Mouse (Mus musculus) forebrain, embryonic 16.5 days (tissue): ENCODE data around the gene Cactin. TPM values are rescaled to one million over a fixed set of nuclear protein-coding genes. Genes with fewer than 3 reads are reported as not detected.

ENCODE experiments used
- ATAC-seq: fragments of 200-750 bp; cut with Nextera tagmentation; 2 replicates; pipeline ENCODE4 v1.8.0; 2017; ENCODE audit warnings: mild to moderate bottlenecking, moderate library complexity
- H3K27ac ChIP-seq: fragments of 300-500 bp; sonication (generic); 2 replicates; pipeline ENCODE4 v1.5.1; 2014; ENCODE audit warnings: low read length, control low read depth
- H3K27me3 ChIP-seq: fragments of 300-500 bp; sonication (generic); replicated peaks from 2 replicates; pipeline ENCODE4 v1.6.1; 2014; ENCODE audit warnings: low read length; ENCODE audit not compliant: control insufficient read depth, insufficient read depth
- H3K36me3 ChIP-seq: fragments of 300-500 bp; sonication (generic); 2 replicates; pipeline ENCODE4 v1.6.1; 2014; ENCODE audit not compliant: control insufficient read depth, insufficient read depth
- H3K4me1 ChIP-seq: fragments of 300-500 bp; sonication (generic); replicated peaks from 2 replicates; pipeline ENCODE4 v1.6.1; 2014; ENCODE audit warnings: low read length; ENCODE audit not compliant: control insufficient read depth, insufficient read depth
- H3K4me2 ChIP-seq: fragments of 300-500 bp; sonication (generic); 2 replicates; pipeline ENCODE4 v1.6.1; 2014; ENCODE audit warnings: mild to moderate bottlenecking, low read length, control low read depth
- H3K4me3 ChIP-seq: fragments of 300-500 bp; sonication (generic); replicated peaks from 2 replicates; pipeline ENCODE4 v1.5.1; 2014; ENCODE audit warnings: mild to moderate bottlenecking, low read length, control low read depth
- H3K9ac ChIP-seq: fragments of 300-500 bp; sonication (generic); replicated peaks from 2 replicates; pipeline ENCODE4 v1.6.1; 2014; ENCODE audit warnings: low read depth, low read length, control low read depth
- H3K9me3 ChIP-seq: fragments of 300-500 bp; sonication (generic); 2 replicates; pipeline ENCODE4 v1.6.1; 2016; ENCODE audit warnings: low read length; ENCODE audit not compliant: control insufficient read depth
- WGBS: fragments of 180-500 bp; shearing (Covaris S2); extraction: QIAGEN DNeasy Blood & Tissue Kit; methylation state at CpG from one replicate; pipeline ENCODE4 v1.1.7; 2014; 5-methylcytosine and 5-hydroxymethylcytosine counted together
- polyA plus RNA-seq: library from polyadenylated mRNA; unstranded; fragments of >200 nt; fragmentation: Nextera tagmentation; extraction: Ambion mirVana; gene quantifications from 2 replicates; pipeline ENCODE4 v1.2.1, GENCODE M21; 2015

The Cactin gene
- polyA plus RNA-seq, 1 experiment from 2014 or later = 38.3 TPM

DNA sequence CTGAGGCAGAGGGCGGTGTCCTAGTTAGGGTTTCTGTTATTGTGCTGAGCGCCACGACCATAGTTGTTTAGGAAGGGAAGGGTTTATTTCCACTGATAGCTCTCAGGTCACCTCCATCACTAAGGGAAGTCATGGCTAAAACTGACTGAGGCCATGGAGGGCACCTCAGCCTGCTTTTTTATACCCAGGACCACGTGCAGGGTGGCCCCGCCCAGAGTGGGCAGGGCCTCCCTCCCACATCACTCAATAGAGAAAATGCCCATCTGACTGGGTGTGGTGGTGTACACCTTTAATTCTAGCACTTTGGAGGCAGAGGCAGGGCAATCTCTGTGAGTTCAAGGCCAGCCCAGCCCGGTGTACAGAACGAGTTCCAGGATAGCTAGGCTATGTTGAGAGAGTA is 6.7 kb upstream of the Cactin start:
- no peak overlapping the region for H3K4me2 ChIP-seq
- H3K4me1 ChIP-seq = peaks cover 4% of the 10 kb centered on the region
- H3K27ac ChIP-seq = no peak overlapping the region
- H3K9ac ChIP-seq = no peak overlapping the region
- no peaks in the 10 kb centered on the region for H3K27me3 ChIP-seq
- 80% methylated on average over 7 of the region's 7 CpGs for WGBS
- H3K4me3 ChIP-seq = no peak overlapping the region
- H3K36me3 ChIP-seq = peaks cover 38% of the 10 kb centered on the region
- H3K9me3 ChIP-seq = no peaks in the 10 kb centered on the region
- ATAC-seq = no peak

DNA sequence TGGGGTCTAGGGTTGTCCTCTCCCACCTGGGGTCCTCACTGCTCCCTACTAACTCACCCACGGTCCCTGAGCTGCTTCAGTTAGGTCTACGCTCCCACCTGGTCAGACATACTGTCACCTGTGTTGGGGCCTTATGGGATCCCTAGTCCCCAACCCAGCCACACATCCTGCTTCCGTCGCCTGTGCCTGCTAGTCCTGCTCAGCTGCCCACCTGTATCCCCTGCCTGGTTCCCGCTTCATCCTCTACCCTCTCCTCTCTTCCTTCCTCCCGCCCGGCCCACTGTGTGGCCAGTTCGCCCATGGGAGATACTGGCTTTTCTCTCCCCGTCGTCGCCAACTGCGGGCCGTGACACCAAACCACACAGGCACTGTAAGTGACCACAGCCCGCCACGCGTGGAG is 5.3 kb upstream of the Cactin start:
- H3K36me3 ChIP-seq = peaks cover 33% of the 10 kb centered on the region
- no peak for ATAC-seq
- no peaks in the 10 kb centered on the region for H3K9me3 ChIP-seq
- 92% methylated on average over 16 of the region's 16 CpGs for WGBS
- no peak overlapping the region for H3K4me3 ChIP-seq
- H3K27me3 ChIP-seq = no peaks in the 10 kb centered on the region
- H3K27ac ChIP-seq = no peak overlapping the region
- H3K4me1 ChIP-seq = peaks cover 13% of the 10 kb centered on the region
- no peak overlapping the region for H3K4me2 ChIP-seq
- no peak overlapping the region for H3K9ac ChIP-seq

GRCm38 (mm10) chr10:81316338-81317060 is 4.4 kb upstream of the Cactin start:
- WGBS = 43% methylated on average over 16 of the region's 16 CpGs
- no peak overlapping the region for H3K27ac ChIP-seq
- peaks cover 13% of the 10 kb centered on the region for H3K4me1 ChIP-seq
- H3K36me3 ChIP-seq = peaks cover 26% of the 10 kb centered on the region
- no peak overlapping the region for H3K9ac ChIP-seq
- no peak for ATAC-seq
- no peak overlapping the region for H3K4me3 ChIP-seq
- H3K9me3 ChIP-seq = no peaks in the 10 kb centered on the region
- no peaks in the 10 kb centered on the region for H3K27me3 ChIP-seq
- no peak overlapping the region for H3K4me2 ChIP-seq

GRCm38 (mm10) chr10:81317273-81317672 is 3.6 kb upstream of the Cactin start:
- Histone ChIP-seq H3K27ac (no peak overlapping the region), H3K4me1 (peaks cover 21% of the 10 kb centered on the region), H3K4me3 (no peak overlapping the region), H3K27me3 (no peaks in the 10 kb centered on the region), H3K4me2 (no peak overlapping the region), H3K9me3 (no peaks in the 10 kb centered on the region), H3K36me3 (peaks cover 24% of the 10 kb centered on the region), H3K9ac (no peak overlapping the region)
- 16% methylated on average over 20 of the region's 20 CpGs for WGBS
- no peak for ATAC-seq

- no peak overlapping the region for H3K27ac ChIP-seq
- ATAC-seq = no peak
Measured at GRCm38 (mm10) chr10:81318589-81319329, 2.1 kb upstream of the Cactin start.

GRCm38 (mm10) chr10:81319330-81319699 is 1.6 kb upstream of the Cactin start:
- peaks cover 24% of the 10 kb centered on the region for H3K4me1 ChIP-seq
- H3K27ac ChIP-seq = peak overlapping the region; percentile 97
- ATAC-seq = no peak
- H3K27me3 ChIP-seq = no peaks in the 10 kb centered on the region
- 41% methylated on average over 8 of the region's 8 CpGs for WGBS
- peak overlapping the region; percentile 83 for H3K4me2 ChIP-seq
- peak overlapping the region; percentile 89 for H3K4me3 ChIP-seq
- H3K9ac ChIP-seq = peak overlapping the region; percentile 44
- H3K9me3 ChIP-seq = no peaks in the 10 kb centered on the region
- peaks cover 31% of the 10 kb centered on the region for H3K36me3 ChIP-seq

More at GRCm38 (mm10) chr10:81318589-81319329, 2.1 kb upstream of the Cactin start:
- Histone ChIP-seq H3K9me3 (no peaks in the 10 kb centered on the region), H3K4me2 (no peak overlapping the region), H3K9ac (peak overlapping the region; percentile 44), H3K27me3 (no peaks in the 10 kb centered on the region), H3K36me3 (peaks cover 30% of the 10 kb centered on the region), H3K4me1 (peaks cover 24% of the 10 kb centered on the region), H3K4me3 (no peak overlapping the region)
- WGBS = 87% methylated on average over 13 of the region's 13 CpGs

DNA sequence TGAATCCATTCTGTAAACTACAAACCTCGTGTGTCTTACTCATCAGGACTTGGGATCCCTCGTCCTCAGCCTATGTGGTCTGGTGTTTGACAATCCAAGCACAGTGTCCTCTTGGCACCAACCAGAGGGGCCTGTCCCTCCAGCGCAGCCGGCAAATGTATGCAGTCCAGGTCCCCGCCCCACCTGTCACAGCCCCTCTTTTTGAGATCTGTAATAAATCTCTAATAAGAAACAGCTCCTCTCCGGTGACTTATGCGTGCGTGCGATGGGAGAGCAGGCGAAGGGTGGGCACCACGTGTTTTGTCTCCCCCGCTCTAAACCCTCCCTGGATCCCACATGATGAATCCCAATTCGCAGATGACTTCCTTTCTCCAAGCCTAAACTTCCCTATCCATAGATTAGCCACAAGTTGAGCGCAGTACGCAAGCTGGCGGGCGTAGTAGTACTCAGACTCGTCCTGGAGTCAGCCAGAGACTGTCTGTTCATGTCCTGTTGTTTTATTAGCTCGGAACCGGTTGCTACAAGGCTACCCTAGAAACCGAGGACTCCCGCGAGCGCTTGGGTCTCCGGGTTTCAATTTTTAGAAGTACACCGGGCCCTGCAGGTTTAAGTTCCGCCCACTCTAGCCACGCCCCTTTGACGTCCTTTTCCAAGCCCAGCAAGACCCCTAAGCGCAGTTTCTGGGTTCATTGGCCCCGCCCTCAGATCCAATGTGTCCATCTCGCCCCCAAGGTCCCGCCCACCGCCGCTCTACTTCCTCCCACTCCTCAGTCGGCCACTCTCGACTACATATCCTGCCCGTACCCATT is 958 bp upstream of the Cactin start:
- H3K4me1 ChIP-seq = peaks cover 24% of the 10 kb centered on the region
- H3K27me3 ChIP-seq = no peaks in the 10 kb centered on the region
- peaks cover 33% of the 10 kb centered on the region for H3K36me3 ChIP-seq
- H3K9me3 ChIP-seq = no peaks in the 10 kb centered on the region
- under 1% methylated on average over 38 of the region's 38 CpGs for WGBS
- peak overlapping the region; percentile 89 for H3K4me3 ChIP-seq
- peak overlapping the region; percentile 97 for H3K27ac ChIP-seq
- H3K4me2 ChIP-seq = peak overlapping the region; percentile 83
- H3K9ac ChIP-seq = peak overlapping the region; percentile 44
- 0 out of 2 replicates have a peak, but pooled peaks have one; percentile 1 for ATAC-seq

DNA sequence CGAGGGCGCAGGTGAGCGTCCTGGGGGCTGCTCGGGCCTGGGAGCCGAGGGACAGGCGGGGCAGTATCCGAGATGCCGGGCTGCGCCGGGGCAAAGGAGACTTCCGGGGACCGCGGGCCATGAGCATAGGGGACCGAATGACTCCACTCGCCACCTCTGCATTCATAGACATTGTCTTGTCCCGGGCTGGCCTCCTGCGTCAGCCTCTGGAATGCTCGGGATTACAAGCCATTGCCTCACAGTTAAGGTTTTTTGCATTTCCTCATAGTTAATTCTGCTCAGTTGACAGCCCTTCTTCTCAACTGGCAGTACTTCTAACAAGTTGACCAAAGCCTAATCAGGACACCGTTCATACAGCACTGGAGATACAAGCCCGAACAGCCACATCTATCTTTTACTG is 533 bp downstream of the Cactin start:
- H3K9me3 ChIP-seq = no peaks in the 10 kb centered on the region
- H3K4me3 ChIP-seq = peak overlapping the region; percentile 89
- 3% methylated on average over 19 of the region's 20 CpGs for WGBS
- peak overlapping the region; percentile 66 for H3K9ac ChIP-seq
- H3K4me2 ChIP-seq = peak overlapping the region; percentile 83
- peak overlapping the region; percentile 97; the same call in 1 of the 2 replicates for H3K27ac ChIP-seq
- ATAC-seq = no peak
- no peaks in the 10 kb centered on the region for H3K27me3 ChIP-seq
- H3K4me1 ChIP-seq = peaks cover 24% of the 10 kb centered on the region
- H3K36me3 ChIP-seq = peaks cover 35% of the 10 kb centered on the region

DNA sequence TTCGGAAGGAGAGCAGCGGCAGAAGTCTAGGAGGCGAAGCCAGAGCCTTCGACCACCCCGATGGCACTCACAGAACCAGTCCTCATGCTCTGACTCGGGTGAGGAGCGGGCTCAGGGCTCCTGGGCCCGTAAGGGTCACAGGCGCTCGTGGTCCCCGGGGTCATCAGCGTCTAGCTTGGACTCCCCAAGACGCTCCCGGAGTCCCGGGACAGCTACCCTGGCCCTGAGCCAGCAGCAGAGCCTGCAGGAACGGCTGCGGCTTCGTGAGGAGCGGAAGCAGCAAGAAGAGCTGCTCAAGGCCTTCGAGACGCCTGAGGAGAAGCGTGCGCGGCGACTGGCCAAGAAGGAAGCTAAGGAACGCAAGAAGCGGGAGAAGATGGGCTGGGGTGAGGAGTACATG is 1.5 kb downstream of the Cactin start:
- 95% methylated on average over 27 of the region's 27 CpGs for WGBS
- H3K4me3 ChIP-seq = no peak overlapping the region

More for the DNA sequence above, 1.5 kb downstream of the Cactin start:
- Histone ChIP-seq H3K9me3 (no peaks in the 10 kb centered on the region), H3K4me1 (peaks cover 24% of the 10 kb centered on the region), H3K4me2 (no peak overlapping the region), H3K27me3 (no peaks in the 10 kb centered on the region), H3K36me3 (peaks cover 41% of the 10 kb centered on the region), H3K9ac (no peak overlapping the region), H3K27ac (no peak overlapping the region)
- ATAC-seq = no peak
